Mouse (Mus musculus) ovary, postnatal 10 days (tissue): ENCODE results near the gene Csnk1e.

Experiments used
- DNase-seq: peaks from one replicate; pipeline ENCODE4 v3.0.0; 2022; ENCODE audit warnings: low spot score

Csnk1e gene

DNA sequence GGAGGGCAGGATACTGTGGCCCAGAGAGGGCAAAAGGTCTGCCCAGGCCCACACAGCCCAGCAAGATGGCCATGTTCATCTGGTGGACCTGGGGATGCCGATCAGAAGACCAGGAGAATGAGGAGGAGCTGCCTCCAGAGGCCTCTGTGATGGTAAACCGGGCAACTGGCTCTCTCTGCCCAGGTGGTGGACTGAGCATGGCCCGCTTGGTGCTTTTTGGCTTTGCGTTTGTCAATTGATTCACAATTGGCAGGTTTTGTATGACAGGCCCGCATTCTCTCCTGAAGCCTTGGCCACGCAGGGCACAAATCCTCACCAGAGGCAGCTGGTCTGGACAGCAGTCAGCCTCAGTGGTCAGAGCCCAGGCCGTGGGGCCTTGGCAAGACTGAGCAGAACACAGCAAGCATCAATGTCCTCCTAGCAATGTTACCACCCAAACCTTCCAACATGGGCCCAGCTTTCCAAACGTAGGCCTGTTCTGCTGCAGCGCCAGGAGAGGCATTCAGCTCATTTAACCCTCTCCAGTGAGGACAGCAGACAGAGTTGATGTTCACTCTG lies 12.3 kb downstream of the Csnk1e start:
- no peak for DNase-seq

DNA sequence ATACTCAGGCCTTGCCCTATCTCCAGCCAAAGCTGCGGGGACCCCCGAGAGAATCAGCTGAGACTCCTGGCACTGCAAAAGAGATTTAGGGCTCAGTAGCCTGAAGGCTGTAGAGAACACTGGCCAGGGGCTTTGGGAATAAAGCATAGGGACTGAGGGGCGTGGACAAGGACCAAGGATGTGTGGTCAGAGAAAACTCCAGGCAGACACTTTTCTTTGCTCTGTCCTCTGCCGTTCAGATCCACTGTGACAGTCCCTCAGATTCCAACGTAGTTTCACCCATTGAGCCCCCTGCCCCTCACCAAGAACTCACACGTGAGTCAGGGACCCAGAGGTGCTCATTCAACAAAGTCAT lies 13.1 kb downstream of the Csnk1e start:
- DNase-seq, result no peak

DNA sequence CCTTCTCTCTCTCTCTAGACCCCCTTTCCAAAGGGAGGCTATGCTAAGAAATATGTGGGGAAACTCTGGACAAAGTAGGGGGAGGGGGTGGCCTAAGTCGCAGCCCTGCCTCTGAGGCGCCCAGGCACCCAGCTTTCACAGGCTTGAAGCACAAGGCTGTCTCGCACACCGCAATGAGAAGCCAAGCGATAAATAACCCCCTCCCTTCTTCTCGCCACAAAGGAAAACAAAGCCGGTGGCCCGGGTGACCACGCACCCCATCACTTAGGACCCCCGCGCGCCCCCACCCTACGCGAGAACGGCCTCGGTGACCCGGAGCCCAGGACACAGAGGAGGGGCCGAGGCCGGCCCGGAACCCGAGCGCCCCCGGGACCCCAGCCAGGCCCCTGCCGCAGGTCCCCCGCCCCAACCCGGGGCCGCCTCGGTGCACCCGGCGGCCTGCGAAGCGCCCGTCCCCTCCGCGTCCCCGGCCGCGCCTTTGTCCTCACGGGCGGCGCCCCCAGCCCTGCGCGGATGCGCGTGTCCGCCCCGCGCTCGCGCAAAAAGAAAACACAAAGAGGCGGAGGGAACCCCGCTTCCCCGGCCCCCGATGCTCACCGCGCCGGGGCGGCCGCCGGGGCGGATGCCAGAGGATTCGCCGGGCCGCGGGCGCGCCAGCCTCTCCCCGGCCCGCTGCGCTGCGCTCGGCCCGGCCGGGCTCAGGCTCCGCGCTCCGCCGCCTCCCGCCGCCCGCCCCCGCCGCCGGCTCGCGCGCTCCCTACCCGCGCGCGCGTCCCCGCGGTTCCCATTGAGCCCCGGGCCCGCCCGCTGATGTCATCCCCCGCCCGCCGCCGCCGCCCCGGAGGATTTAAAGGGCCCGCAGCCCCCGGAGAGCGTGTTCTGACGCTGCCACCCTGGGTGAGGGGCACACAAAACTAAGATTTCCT lies 13.8 kb downstream of the Csnk1e start:
- DNase-seq, result peak; percentile 67

DNA sequence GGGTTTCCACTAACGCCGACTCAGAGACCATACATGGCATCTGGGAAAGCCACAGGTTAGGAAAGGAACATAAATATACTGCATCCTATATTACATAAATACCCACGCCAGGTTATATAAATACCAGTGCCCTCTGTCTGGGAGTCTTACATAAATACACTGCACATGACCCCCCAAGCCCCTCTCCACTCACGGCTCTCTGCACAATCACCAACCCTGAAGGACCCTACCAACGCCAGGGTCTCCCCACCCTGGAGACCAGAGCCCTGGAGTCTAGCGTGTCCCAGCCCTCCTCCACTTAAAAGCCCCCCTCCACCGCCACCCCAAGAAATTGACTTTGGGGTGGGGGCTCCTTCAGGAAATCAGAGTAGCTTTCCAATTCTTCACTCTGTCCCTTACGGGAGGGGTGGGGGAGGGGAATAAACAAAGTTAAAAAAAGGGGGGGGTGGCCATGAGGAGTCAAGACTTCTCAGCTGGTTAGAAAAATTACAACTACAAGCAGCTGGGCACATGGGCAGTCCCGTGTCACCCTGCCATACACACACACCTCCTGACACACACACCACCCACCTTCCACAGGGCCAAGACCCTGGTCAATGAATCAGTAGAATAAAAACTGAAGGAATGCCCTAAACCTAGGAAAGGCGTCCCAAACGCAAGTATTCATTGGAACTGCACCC lies 14.6 kb downstream of the Csnk1e start:
- DNase-seq, result no peak

DNA sequence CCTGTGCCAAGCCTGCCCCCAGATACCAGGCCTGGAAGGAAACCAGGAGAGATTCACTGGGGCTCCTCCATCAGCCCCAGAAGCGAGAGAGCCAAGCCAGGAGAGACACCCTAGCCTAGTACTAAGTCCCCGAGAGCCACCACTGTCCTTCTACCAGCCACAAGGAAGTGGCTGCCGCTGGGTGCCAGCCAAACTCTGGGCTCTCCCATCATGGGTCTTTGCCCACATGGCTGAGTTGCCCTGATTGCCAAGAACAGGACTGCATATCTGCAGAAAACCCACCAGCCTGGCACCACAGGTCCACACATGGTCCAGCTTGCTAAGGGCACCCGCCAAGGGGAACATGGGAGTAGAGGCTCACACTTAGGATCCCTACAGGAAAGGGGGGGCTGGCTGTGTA lies 15.1 kb downstream of the Csnk1e start:
- DNase-seq, result no peak

DNA sequence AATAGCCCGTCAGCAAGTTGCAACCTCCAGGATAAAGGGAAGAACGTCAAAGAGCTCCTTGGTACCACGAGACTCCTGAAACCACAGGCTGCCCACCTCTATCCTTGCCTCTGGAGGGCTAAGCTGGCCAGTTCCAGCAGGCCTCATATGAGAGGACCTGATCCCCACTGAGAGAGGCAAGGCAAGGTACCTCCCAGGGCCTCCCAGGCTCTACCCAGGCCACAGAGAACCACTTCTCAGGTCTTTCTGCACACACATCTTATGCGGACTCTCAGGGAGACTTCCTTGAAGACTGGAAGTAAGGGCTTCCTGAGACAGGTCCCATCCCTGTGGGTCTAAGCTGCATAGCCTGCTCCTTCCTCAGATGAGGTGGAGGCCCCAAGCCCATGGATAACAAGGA lies 16.0 kb downstream of the Csnk1e start:
- DNase-seq, result no peak

DNA sequence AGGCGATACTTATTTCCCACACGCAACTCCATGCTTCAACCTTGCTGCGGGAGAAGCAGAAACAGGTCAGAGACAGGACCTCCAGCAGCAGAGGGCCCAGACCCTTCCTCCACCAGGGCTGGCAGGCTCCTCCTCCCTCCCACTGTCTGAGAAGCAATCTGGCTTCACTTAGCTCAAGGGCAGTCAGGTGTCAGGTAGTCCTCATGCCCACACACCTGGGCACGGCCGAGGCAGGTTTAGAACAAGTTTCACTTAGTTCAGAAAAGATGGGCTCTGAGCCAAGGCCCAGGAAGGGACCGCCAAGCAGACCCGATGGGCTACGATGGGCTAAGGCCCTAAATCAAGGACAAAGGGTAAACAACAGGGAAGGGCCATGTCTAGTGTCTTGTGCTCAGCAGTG lies 16.6 kb downstream of the Csnk1e start:
- DNase-seq, result no peak

DNA sequence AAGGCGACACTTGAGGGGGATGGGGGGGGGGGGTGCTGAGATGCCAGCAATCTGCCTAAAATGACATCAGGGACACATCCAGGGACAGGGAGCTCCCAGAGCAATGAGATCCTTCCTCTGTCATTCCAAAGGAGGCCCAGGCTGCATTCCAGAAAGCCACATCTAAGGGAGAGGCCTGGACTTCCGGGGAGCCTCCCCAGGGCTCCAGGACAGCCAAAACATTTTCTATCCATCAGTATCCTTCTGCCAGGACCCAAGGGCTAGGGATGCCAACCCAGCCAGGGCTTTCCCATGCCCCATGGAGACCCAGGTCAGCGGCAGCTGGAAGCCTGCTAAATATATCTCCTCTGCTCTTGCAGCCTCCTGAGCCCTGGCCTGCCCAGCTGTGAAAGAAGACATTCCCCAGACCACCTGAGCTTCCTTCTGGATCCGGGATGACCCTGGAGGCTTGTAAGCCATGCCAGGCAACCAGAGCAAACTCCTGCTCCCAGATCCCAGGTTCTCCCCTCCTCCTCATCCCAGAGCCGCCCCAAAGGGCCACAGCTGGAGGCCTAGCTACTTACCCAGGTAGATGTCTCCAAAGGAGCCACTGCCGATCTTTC lies 17.1 kb downstream of the Csnk1e start:
- no peak for DNase-seq

DNA sequence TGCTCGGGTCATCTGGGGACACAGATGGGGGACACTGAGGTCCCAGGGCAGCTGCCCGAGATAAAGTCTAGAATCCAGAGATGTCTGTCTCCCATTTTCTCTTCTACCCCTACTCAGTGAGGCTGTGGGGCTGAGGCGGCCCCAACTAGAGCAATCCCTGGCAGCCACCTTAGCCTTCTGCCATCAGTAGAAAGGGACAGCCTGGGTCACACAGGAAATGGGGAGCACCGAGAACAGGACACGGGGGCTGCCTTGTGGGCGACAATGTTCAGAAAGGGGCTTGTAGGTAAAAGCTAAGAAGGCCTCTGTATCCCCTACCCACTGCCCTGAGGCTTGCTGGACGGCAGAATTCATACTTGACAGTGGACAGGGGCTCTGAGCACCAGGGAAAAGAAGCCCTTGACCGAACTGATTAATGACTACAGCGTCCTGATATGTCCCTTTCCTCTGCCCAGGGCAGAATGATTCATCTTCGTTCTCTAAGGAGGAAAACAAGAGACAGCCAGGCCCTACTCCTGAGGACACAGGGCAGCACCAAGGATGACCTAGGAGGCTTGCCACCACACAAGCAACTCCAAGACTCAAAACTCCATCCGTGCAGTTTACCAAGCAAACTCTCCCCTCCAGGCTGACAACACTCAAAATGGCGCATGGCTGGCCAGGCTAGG lies 17.7 kb downstream of the Csnk1e start:
- DNase-seq, result no peak

DNA sequence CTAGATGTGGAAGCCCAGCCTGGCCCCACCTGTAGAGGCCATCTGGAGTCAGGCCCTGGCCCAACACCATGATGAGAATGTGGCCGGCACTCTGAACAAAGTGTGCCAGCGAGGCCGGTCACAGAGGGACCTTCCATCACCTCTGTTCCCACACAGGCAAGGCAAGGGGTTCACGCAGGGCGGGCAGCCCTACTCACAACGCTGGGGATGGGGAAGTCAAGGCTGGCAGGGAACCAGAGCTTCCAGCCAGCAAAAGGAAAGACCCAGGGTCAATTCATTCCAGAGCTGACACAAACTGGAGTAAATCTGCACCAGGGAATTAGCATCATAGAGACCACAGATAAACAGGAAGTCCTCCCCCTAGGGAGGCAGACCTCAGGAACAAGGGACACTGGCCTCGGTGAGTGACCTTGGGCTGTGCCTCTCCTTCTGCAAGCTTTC lies 18.9 kb downstream of the Csnk1e start:
- DNase-seq, result no peak

DNA sequence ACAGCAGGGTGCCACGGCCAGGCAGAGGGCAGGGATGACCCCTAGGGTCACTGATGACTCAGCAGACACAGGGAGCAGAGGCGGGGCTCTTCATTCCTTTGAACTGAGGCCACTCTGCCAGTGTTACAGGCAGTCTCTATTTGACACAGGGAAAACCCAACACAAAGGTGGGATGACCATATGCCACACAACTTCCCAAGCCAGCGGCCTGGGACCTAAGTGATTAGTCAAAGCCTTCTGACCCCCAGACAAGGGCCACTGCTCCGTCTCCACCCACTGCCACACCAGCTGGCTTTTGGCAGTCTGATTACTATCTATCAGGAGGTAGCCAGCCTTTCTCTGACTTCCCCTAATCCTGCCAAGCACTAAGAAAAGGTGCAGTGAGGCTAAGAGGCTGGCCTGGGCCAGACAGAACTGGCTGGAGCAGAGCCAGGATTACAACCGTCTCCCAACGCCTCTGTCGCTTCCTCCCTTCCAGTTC lies 20.1 kb downstream of the Csnk1e start:
- DNase-seq, result no peak

DNA sequence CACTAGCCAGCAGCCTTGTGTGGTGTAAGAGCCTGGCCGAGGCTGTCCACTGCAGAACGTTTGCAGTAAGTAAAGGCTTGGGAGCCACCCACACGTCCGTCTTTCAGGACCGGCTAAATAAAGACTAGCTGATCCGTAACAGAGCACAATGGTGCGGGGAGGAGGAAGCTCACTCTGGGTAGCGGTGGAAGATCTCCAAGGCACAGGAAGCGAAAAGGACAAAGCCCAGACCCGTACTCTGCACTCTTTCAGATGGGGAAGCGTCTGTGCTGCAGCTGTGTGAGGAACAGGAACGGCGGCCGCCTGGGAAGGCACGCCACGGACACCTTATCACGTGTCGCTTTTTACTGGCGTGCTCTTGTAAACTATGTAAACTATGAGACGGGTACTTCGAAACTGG lies 22.5 kb downstream of the Csnk1e start:
- DNase-seq, result no peak

DNA sequence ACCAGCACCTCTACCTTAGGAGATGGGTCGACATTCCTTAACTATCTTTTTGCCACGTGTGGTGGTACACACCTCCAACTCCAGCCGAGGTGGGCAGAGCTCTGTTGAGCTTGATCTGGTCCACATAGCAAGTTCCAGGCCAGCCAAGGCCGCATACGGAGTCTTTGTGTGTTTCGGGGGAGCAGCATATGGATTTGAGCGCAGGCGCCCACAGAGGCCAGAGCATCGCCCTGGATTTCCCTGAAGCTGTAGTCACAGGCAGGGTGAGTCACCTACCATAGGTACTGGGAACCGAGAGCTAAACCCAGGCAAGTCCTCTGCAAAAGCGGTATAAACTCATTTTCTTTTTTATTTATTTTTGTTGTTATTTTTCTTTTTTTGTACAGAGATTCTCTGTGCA lies 23.0 kb downstream of the Csnk1e start:
- no peak for DNase-seq

DNA sequence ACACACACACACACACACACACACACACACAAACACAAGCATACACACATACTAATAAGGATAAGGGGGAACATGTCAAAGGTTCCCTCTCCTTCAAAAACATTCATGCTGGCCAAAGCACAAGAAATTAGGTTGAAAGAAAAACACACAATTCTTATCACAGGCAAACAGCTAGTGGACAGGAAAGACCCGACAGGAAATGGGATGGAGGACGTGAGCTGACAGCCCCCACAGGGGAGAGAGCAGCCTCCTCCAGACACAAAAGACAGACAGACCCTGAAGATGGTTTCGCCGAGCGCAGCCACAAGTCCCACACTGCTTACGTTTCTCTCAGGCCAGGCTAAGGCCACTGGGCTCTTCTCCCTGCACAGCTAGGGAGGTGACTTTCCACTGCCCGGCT lies 23.4 kb downstream of the Csnk1e start:
- no peak for DNase-seq

DNA sequence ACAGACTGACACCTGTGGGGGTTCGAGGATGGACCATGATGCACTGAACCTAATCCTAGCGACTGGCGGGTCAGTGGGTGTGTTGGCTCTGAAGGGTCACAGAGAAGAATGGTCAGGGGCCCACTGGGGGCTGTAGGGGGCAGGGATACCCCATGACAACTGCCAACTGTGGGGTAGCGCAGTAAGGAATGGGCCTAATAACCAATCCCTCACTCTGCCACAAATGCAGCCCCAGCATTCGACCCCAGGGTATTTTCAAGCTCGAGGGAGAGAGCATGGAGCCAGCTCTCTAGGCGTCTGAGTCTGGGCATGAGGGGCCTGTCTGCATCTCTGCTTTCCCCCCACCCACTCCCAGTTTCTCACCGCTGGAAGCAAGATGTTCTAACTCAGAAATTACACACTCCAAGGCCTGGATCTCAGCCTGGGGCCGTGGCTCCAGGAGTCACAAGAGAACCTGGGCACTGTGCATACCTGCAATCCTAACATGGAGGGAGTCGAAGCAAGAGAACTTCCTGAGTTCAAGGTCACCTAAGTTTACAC lies 24.8 kb downstream of the Csnk1e start:
- no peak for DNase-seq

DNA sequence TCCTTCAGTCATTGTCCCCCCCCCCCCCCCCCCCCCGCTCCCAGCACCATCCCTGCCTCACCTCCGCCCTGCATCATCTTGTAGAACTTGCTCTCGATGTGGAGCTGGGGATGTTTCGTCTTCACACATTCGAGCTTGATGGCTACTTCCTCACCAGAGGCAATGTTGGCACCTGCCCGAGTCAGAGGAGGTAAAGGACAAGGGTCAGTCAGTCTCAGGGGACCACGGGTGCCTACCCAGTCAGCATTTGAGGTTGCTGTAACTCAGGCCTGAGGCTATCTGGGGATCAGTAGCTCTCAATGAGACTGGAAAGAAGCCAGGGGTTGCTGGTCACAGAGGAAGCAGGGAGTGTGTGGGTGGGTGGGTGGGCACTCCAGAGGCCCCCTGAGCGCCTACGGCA lies 25.4 kb downstream of the Csnk1e start:
- no peak for DNase-seq

DNA sequence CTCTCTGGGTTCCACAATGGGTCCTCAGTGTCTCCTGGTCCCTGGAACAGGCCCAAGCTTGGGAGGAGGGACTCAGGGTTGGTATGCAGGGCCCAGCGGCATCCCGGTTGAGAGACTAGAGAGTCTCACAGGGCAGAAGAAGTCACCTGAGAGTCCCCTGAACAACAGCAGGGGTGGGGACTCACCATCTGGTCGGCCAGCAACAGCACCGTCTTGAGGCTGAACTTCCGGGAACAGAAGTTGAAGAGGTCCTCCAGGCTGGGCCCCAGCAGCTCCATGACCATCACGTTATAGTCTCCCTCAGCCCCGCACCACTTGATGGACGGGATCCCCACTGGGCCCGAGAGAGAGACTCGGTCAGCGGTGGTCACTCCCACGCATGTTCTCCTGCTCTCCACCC lies 25.8 kb downstream of the Csnk1e start:
- DNase-seq, result no peak

DNA sequence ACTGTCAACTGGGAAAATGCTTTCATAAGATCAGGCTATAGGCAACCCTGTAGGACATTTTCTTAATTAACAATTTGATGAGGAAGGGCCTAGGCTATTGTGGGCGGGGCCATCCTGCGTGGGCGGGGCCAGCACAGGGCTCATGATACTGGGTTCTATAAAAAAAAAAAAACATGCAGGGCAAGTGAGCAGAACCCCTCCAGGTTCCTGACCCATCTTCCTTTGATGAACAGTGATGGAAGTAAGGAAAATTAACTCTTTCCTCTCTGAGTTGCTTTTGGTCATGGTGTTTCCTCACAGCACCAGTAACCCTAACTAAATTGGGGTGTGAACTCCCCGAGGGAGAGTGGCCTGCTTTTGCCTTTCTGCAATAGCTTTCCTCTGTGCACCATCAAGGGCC lies 26.8 kb downstream of the Csnk1e start:
- no peak for DNase-seq

DNA sequence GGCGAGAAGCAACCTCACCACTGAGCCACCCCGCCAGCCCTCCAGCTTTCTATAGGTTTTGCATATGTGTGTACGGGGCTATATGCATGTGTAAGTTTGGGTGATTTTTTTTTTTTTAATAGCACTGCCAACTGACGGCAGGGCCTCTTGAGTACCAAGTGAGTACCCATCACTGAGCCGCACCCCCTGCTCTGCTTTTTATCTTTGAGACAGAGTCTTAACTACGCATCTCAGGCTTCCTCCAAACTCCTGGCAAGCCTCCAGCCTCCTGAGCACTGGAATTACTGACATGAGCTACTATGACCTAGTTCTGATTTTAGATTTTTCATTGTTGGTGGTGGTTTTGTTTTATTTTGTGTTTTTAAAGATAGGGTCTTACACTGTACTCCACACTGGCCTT lies 27.9 kb downstream of the Csnk1e start:
- DNase-seq, result no peak

DNA sequence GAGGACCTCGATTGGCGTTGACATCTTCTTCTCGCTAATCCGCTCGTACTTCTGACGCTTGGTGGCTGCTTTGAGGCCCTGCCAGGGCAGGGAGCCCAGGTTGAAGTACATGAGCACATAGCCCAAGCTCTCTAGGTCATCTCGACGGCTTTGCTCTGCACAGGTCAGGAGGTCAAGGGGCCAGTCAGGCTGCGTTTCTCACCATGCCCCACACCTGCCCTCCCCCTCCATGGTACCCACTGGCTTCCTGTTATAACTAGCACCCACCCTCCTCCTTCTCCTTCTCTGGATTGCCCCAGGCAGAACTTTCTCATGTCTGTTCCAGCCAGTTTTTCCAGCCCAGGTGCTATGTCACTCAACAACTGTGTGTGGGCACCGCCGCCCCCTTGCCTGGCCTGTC lies 29.9 kb downstream of the Csnk1e start:
- DNase-seq, result no peak

DNA sequence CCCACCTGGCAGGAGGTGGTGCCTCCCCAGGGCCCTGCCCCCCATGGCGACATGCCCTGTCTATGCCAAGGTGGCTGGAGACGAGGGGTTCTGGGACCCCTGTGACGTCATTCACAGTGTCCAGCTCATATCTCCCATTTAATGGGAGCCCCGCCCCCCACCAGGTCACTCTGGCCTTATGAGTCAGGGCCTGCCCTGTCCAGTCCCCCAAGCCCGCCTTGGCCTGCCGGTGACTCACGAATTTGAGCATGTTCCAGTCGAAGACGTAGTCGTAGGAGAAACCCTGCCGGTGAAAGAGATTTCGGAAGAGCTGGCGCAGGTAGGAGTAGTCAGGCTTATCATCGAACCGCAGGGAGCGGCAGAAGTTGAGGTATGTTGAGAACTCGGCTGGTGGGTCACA lies 30.8 kb downstream of the Csnk1e start:
- no peak for DNase-seq

DNA sequence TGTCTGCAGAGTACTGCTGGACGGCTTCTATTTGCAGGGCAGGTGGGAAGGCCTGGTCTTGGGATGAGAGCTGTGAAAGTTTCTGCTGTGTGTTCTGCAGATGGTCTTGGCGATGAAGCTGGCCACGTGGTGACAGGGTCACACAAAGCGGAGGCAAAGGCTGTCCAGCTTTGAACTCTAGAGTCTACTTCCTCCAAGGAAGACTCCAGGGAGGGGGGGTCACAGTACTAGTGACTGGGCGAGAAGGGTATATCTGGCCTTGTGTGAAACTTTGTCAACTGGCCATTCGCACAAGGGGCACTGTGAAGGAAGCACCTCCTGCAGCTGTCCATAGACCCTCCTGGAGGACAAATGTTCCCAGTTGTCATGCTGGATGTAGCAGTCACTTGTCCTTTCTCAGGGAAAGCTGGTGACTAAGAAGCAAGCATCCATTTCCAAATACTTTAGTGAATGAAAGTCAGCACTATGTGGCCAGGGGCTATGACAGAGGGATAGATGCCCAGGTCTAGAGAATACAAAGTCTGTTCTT lies 32.6 kb downstream of the Csnk1e start:
- no peak for DNase-seq
